Mouse (Mus musculus) kidney, adult 2 months (tissue): ENCODE data around the gene Il11ra1.
"Not testable (repeated sequence)": the region's sequence is repeated elsewhere in the genome, so short reads cannot be mapped to it uniquely, and the experiment has no call there.

Experiments
- CTCF ChIP-seq: fragments of 200-500 bp; conservative IDR thresholded peaks from 2 replicates; pipeline ENCODE4 v1.5.1; 2011; ENCODE audit warnings: low read depth, mild to moderate bottlenecking, control low read depth, low read length, moderate library complexity, mixed read lengths; ENCODE audit not compliant: insufficient read depth, insufficient read length
- POLR2A ChIP-seq: fragments of 200-500 bp; IDR thresholded peaks from one replicate; pipeline ENCODE4 v1.6.1; 2011; ENCODE audit warnings: low read depth, low read length, control low read depth

DNA sequence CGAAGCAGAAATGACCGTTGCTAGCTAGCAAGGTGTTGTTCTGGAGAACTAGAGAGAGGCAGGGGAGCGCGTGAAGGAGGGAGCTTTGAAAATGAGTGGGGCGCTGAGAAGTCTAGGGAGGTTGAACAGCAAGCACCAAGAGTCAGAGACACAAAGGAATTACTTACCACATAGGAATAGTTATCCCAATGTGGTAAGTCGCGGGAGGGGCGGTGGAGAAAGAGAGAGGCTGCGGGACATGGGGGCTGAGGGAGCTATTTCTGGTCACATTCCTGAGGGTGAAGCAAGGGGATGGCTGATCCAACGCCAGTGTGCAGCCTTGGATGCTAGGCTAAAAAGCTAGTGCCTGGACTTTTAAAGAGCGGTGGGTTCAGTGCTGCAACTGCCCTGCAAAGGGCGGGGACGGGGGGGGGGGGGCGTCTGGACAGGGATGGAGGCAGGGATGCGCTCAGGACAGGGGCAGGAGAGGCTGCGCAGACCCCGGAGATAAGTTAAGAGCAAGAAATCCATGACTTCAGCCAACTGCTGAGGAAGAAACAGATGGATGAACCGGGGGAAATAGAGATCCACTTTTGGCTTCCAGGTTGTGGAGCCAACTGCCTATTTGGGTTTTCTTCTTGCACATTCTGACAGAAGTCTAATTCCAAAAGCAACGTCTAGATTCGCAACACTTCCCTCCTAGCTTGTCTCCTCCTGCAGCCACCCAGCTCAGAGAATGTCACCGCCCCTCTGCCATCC, 82.1 kb downstream of the Il11ra1 start:
- not testable (repeated sequence) for TF ChIP-seq CTCF, POLR2A
